Mouse (Mus musculus) adrenal gland, postnatal 10 days (tissue): ENCODE measurements around the gene 6030468B19Rik. TPM values are rescaled to one million over a fixed set of nuclear protein-coding genes. Genes with fewer than 3 reads are reported as not detected.
"Not testable (repeated sequence)": the region's sequence is repeated elsewhere in the genome, so short reads cannot be mapped to it uniquely, and the experiment has no call there.

Experiments used
- DNase-seq: peaks from one replicate; pipeline ENCODE4 v3.0.0; 2021; ENCODE audit warnings: mixed read lengths
- total RNA-seq, 2 experiments: library from RNA; stranded (reverse); gene quantifications; 2 replicates each; pipeline ENCODE4 v1.2.3; 2021

The 6030468B19Rik gene
- total RNA-seq, 2 experiments from 2014 or later, result 0.42 to 0.45 TPM

- no peak for DNase-seq
These were observed 9.3 kb downstream of the 6030468B19Rik start for GRCm38 (mm10) chr11:117806781-117807180.

- DNase-seq, result peak; percentile 87
These were observed 12.2 kb downstream of the 6030468B19Rik start, which contains the start of the genes Gm20708 and Syngr2 for GRCm38 (mm10) chr11:117809407-117810311. Gene Gm20708 (plus strand): TSS chr11:117809668. Gene Syngr2 (plus strand): TSS chr11:117809668.

- DNase-seq, result peak; percentile 94
These were observed 13.1 kb downstream of the 6030468B19Rik start for GRCm38 (mm10) chr11:117810401-117811046.

GRCm38 (mm10) chr11:117813867-117814266, 16.4 kb downstream of the 6030468B19Rik start:
- no peak for DNase-seq

- DNase-seq, result no peak
These were observed 17.4 kb downstream of the 6030468B19Rik start for GRCm38 (mm10) chr11:117814704-117815366.

GRCm38 (mm10) chr11:117815850-117816249, 18.4 kb downstream of the 6030468B19Rik start:
- not testable (repeated sequence) for DNase-seq

GRCm38 (mm10) chr11:117816389-117816996, 19.0 kb downstream of the 6030468B19Rik start:
- no peak for DNase-seq

- DNase-seq, result no peak
These were observed 21.6 kb downstream of the 6030468B19Rik start for GRCm38 (mm10) chr11:117819095-117819494.

- no peak for DNase-seq
These were observed 22.7 kb downstream of the 6030468B19Rik start for GRCm38 (mm10) chr11:117820173-117820572.

GRCm38 (mm10) chr11:117821868-117822267, 24.4 kb downstream of the 6030468B19Rik start:
- DNase-seq, result peak; percentile 38

- no peak for DNase-seq
These were observed 25.3 kb downstream of the 6030468B19Rik start for GRCm38 (mm10) chr11:117822728-117823241.

GRCm38 (mm10) chr11:117823411-117823810, 26.0 kb downstream of the 6030468B19Rik start:
- no peak for DNase-seq

- peak; percentile 87 for DNase-seq
These were observed 26.9 kb downstream of the 6030468B19Rik start for GRCm38 (mm10) chr11:117824060-117824969.

- peak; percentile 80 for DNase-seq
These were observed 28.1 kb downstream of the 6030468B19Rik start, which contains the start of the genes Afmid and Tk1 for GRCm38 (mm10) chr11:117825333-117826101. Gene Afmid (plus strand): TSS chr11:117825924. Gene Tk1 (minus strand): TSS chr11:117826092.

GRCm38 (mm10) chr11:117826164-117826563, 28.7 kb downstream of the 6030468B19Rik start:
- peak; percentile 40 for DNase-seq

- DNase-seq, result no peak
These were observed 29.5 kb downstream of the 6030468B19Rik start for GRCm38 (mm10) chr11:117826916-117827315.

- DNase-seq, result no peak
These were observed 29.9 kb downstream of the 6030468B19Rik start for GRCm38 (mm10) chr11:117827386-117827785.

GRCm38 (mm10) chr11:117828149-117828887, 30.9 kb downstream of the 6030468B19Rik start:
- peak; percentile 59 for DNase-seq
